Mouse (Mus musculus) olfactory bulb, adult 2 months (tissue): ENCODE data around the gene Six3.

ENCODE experiments used
- CTCF ChIP-seq: fragments of 200-500 bp; IDR thresholded peaks from 2 replicates; pipeline ENCODE4 v1.5.1; 2012; ENCODE audit warnings: low read depth, mild to moderate bottlenecking, low read length, moderate library complexity; ENCODE audit not compliant: insufficient read depth
- POLR2A ChIP-seq: fragments of 200-500 bp; IDR thresholded peaks from 2 replicates; pipeline ENCODE4 v1.6.1; 2012; ENCODE audit warnings: mild to moderate bottlenecking, low read depth, low read length, moderate library complexity; ENCODE audit not compliant: insufficient read depth

- no peak for TF ChIP-seq CTCF
- TF ChIP-seq POLR2A = no peak
These were observed 8.3 kb downstream of the Six3 start for GRCm38 (mm10) chr17:85621505-85622310.
